Mouse (Mus musculus): ENCODE data around the gene Tspan10.

Gene Tspan10

DNA sequence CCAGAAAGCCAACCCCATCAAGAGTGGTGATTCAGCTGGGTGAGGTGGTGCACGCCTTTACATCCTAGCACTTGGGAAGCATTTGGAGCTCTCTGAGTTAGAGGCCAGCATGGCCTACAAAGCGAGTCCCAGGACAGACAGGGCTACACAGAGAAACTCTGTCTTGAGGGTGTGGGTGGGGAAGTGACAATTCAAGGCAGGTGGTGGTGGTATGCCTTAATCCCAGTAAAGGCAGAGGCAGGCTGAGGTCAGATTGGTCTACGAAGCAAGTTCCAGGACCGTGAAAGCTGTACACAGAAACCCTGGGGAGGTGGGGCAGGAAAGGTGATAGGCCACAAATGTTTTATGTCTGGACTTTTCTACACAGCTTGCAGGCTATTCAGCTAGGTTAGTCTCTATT lies 12.5 kb downstream of the Tspan10 start:
- DNase-seq (ENCODE audit: low read depth, low spot score): no peak

DNA sequence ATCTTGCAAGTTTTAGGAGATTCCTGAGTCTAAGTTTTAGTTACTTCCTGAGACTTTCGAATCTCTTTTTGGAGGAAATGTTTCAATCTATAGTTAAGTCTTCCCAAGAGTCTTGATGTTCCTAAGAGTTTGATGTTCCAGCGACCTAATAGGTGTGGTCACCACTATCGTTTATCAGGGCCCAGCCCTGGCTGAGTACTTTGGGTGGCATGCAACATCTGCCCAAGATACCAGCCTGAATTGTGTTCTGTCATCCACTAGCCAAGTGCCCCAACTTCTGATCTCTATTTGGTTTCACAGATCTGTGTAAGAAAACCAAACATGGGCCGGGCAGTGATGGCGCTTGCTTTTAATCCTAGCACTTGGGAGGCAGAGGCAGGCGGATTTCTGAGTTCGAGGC lies 13.0 kb downstream of the Tspan10 start:
- DNase-seq (ENCODE audit: low read depth, low spot score): no peak

DNA sequence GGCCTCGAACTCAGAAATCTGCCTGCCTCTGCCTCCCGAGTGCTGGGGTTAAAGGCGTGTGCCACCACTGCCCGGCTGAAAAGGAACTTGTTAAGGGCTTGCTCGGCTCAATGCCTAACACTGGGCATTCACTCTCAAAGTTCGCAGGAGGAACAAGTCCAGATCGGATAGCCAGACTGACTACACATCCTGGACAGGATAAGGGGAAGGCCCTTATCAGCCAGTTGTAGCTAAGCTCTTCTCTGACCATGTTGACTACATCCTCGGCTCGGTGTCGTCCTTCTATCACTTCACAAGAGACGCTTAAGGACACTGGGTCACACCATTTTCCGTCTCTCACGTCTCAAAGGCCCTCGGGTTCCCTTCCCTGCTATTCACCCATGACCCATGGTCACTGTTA lies 14.9 kb downstream of the Tspan10 start:
- DNase-seq (ENCODE audit: low read depth, low spot score): no peak

DNA sequence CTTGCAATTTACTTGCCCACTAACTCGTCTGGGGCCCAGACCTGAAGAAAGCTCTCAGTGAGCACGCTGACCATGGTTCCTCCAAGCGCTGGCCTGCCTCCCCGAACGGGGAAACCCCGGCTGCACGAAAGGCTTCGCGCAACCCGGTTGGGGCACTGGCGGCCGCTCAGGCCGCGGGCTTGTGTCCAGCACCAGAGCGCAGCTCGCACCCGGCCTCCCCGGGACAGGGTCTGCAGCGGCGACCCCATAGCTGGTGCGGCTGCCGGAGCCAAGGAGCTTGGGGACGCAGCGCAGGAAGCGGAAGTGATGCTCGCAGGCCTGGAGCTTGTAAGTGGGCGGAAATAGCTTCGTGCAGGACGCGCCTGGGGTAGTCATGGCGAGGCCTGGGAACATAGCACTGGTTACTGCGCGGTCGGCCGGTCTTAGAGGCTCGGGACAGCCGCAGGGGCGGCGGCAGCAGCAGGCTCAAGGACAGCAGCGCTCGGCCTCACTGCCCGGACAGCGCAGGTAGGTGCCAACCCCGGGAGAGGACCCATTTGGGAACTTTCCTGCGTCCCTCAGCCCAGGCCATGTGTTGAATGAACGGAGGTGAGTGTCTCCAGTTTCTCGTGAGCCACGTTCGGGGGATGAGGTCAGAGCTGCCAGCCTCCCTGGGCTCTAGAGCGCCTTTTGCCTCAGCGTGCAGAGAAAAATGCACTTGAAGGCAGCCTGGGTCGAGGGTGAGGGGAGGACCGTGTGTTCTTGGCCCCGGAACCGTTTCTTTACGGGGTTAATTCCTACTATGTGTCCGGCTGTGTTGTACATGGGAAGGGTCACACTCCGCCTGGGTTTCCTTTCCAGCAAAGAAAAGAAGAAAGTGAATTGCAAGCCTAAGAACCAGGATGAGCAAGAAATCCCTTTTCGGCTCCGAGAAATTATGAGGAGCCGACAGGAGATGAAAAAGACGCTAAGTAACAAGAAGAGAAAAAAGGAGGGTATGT lies 15.6 kb downstream of the Tspan10 start, which contains the start of the genes Oxld1 and Ccdc137:
Gene Oxld1, minus strand, starts transcription at position 297 of the 980 bp plus-strand sequence.
Gene Ccdc137, plus strand, starts transcription at position 344 of the 980 bp plus-strand sequence.
- peak; percentile 83 for DNase-seq (ENCODE audit: low read depth, low spot score)

DNA sequence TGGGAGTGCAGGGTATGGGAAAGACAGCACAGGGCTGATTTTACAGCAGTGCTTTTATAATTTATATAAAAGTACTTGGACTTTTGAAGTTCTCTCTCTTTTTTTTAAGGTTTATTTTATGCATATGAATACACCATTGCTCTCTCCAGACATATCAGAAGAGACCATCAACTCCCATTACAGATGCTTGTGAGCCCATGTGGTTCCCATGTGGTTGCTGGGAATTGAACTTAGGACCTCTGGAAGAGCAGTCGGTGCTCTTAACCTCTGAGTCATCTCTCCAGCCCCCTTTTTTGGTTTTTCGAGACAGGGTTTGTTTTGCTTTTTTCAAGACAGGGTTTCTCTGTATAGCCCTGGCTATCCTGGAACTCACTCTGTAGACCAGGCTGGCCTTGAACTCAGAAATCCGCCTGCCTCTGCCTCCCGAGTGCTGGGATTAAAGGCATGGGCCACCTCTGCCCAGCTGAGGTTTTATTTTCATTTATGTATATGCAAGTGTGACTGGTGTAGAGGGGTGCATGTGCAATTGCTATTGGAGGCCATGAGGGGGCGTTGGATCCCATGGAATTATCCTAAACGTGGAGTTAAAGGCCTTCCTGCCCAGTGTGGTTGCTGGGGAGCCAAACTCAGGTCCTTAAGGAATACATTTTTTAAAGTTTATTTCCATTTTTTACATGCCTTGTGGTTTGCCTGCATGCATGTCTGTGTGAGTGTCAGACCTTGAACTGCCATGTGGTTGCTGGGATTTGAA lies 16.6 kb downstream of the Tspan10 start:
- peak; percentile 16 for DNase-seq (ENCODE audit: low read depth, low spot score)

DNA sequence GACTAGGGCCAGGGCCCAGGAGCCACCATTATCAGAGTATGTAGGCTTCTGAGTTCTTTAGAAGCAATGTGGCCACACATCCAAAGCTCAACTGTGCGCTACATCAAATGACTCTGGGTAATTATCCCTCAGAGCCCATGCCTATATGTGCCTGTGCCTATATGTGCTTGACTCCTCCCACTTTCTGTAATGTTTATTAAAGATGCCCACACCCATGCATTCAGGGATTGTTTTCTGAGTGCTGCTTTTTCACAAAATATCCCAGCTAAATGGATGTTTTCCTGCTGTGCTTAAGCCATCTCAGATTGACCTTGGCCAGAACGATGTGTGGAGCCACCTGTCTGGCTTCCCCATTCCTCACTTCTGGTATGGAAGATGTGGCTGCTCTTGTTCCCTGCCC lies 21.1 kb downstream of the Tspan10 start:
- DNase-seq (ENCODE audit: low read depth, low spot score): no peak

DNA sequence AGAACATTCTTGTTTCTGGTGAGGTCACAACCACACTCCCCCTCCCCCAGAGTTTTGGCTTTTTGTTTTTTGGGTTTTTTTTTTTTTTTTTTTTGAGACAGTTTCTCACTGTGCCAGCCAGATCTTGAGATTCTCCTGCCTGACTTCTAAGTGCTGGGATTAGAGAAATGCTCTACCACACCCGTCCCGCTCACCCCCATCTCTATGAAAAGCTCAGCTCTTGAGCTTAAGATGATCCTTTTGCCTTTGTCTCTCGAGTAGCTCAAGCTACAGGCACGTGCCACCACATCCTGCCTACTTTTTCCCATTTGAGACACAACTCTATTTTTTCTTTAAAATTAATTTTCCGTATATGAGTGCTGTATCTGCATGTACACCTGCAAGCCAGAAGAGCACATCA lies 21.9 kb downstream of the Tspan10 start:
- no peak for DNase-seq (ENCODE audit: low read depth, low spot score)

DNA sequence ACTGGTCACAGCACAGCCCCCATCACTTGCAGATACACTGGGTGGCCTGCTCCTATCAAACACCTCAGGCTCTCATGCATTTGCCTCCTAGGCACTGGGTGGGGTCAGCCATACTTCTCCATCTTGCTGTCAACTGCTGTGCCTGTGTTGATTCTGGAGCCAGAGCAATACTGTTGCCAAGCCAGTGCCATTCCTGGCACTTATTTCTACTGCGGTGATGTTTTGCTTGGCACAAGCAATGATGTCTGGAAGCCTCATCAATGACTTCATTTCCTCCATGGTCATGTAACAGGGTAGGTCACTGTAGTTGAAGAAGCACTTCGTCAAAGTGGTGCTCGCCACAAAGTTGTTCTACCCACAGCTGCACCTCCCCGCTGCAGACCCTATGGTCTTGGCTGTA lies 23.1 kb downstream of the Tspan10 start:
- DNase-seq (ENCODE audit: low read depth, low spot score): no peak

DNA sequence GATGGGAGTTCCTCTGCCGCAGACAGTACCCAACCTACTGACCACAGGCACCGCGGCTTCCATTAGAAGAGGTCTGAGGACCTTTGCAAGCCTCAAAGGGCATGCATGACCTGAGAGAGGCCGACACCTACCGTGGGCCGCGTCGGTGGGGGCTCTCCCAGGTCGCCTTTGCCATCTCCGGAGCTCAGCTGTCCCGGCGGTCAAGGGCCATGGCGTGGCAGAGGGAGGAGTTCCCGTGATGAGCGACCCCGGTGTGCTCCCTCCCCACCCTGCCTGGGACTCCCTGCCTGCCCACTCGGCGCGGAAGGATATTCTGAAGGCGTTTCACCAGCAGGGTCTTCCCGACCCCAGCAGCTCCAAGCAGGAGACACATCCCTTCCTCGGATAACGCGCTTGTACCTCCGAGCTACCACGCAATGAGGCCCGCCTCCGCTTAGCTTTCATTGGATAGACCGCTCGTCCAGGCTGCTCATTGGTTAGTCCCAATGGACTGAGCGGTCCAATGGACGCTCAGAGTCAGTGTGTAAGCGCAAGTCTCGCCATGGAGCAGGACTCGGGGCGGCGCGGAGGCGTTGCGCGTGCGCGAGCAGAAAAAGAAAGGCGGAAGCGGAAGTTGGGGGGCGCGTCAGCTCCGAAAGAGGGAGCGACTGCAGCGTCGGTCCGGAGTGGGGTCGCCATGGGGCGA lies 24.7 kb downstream of the Tspan10 start, which contains the start of gene Arl16:
Gene Arl16, minus strand, starts transcription at position 557 of the 685 bp plus-strand sequence.
- DNase-seq (ENCODE audit: low read depth, low spot score): peak; percentile 98

DNA sequence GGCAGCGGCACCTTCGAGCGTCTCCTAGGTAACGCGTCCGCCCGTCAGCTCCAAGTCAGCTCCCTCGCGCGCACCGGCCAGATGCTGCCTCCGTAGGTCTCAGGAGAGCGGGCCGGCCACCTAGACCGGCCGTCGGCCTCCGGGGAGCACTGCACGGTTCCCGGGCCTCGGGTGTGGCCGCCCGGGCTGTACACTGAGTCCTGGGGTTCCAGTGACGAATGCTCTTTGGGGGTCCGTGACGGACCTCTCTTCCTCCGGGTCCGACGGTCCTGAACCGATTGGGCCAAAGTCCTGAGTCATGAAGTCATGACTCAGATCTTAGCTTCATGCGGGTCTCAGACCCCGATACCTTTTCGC lies 25.3 kb downstream of the Tspan10 start:
- DNase-seq (ENCODE audit: low read depth, low spot score): no peak

DNA sequence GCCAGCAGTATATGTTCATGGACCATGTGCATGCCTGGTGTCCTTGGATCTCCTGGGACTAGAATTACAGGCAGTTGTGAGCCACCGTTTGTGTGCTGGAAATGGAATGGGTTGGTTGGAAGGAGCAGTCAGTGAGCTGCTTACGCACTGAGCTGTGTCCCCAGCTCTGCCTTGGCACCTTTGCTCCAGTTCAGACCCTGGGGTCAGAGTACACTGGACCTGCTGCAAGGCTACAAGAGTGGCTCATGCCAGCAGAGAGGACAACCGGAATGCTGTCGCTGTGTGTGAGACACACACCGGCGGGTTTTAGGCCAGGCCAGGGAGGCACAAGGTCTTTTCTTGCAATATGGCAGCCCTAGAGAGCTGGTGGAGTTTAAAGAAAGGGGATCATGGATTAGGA lies 29.6 kb downstream of the Tspan10 start:
- no peak for DNase-seq (ENCODE audit: low read depth, low spot score)

DNA sequence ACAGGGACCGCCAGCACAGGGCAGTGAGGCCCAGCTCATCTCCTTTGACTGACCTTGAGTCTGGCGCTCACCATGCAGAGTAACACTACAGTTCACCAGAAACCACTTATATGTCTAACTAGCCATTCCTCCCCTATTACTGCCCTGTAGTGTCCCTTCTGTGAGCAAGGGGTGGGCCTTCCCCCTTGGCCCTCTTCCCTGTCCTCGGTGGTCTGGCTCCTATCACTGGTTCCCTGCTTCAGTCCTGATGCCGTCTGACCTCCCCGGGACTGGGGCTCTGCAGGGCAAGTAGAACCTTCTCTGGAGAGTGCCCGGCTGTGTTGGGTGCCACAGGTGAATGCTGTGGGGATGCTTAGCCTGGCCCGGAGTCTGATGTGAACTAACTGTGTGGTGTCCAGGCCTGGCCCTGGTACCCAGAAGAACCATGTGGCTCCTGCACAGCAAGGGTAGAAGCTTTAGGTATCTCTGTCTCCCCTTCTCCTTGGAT lies 41.0 kb downstream of the Tspan10 start:
- no peak for DNase-seq (ENCODE audit: low read depth, low spot score)

DNA sequence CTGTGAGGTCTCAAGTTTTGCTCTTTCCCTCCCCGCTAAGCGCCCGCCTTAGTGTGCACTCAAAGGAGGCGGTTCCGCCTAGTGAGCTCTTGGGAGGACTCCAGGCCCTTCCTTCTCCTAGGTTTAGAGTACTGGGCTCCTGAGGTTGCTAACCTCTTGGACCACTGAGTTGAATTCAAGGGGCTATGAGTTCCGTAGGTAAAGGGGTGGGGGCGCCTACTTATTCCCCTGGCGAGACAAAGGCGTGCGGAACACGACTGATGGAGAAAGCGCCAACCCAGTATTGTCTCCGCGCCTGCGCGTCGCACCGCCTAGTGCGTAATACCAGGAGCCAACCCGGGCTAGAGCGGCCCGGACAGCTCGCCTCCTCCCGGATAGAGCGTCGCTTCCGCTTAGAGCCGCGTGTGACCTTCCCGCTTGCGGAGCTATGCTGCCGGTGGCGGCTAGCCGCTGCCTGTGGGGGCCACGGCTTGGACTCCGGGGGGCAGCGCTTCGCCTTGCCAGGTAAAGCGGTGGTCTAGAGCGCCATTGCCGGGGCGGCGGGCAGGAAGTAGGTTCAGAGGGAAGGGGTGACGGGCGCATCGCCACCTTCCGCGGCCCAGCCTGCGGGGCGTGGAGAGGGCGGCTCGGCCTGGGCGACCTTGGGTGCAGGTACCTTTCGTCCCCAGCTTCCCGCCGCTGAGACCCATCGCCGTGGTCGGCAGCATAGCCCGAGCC lies 42.0 kb downstream of the Tspan10 start, which contains the start of gene Mrpl12:
Gene Mrpl12, plus strand, starts transcription at position 349 of the 717 bp plus-strand sequence.
- DNase-seq (ENCODE audit: low read depth, low spot score): peak; percentile 94

DNA sequence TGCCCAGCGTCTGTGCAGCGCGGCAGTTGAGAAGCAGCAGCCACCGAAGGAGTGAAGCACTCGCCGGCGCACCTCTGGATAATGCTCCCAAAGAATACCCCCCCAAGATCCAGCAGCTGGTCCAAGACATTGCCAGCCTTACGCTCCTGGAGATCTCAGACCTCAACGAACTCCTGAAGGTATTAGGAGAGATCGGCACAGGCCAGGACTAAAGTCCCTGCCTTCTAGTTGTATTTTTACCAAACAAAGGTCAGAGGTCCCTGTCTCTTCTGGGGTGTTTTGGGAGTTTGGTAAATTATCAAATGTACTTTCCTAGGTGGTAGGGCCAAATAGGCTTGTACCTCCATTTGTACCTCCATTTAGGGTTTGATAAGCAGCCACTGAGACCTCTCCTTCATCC lies 42.8 kb downstream of the Tspan10 start:
- DNase-seq (ENCODE audit: low read depth, low spot score): peak; percentile 11

DNA sequence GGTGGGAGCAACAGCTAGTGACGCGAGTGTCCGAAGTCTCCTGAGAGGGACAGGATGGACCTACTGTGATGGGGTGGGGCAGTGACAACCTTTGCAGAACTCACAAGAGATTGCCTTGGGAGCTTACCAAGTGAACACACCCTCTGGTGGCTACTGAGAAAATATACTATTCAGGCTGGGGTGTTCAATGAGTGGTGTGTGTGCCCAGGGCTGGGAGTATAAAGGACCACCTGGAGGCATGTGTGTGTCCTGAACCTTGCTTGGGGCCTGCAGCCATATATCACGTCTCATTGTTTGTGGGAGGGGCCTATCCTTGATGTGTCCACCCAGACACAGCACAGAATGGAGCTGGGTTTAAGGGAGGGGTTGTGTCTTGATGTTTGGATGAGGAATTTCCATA lies 46.1 kb downstream of the Tspan10 start:
- DNase-seq (ENCODE audit: low read depth, low spot score): no peak

DNA sequence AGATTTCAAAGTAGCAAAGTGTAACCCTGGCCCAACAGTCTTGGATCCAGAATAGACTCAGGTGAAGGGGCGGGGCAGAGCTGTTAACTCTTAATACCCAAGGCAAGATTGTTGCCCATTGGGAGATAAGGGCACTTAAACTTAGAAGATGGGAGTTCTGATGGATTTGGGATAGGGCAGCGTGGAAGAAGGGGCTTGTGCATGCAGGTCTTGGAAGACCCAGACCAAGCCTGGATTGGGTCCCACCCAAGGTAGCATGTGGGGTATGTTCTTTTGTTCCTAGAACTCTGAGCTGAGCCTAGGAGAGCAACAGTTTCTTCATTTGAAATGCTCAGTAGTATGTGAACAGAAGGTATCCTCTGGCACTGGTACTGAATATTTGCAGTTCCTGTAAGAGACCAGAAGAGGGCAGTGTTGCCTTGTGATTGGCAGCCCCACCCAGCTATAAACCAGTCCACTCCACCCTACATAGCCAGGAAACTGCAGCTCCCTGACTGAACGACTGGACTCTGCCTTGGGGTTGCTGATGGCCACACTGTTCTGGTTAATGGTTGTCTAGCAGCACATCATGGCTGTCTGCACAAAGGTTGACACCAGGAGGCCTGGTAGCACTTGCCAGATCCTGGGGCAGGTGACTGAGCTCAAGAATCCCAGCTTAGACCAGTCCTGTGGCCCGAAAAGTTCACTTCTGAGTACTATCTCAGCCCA lies 46.8 kb downstream of the Tspan10 start:
- DNase-seq (ENCODE audit: low read depth, low spot score): peak; percentile 81

DNA sequence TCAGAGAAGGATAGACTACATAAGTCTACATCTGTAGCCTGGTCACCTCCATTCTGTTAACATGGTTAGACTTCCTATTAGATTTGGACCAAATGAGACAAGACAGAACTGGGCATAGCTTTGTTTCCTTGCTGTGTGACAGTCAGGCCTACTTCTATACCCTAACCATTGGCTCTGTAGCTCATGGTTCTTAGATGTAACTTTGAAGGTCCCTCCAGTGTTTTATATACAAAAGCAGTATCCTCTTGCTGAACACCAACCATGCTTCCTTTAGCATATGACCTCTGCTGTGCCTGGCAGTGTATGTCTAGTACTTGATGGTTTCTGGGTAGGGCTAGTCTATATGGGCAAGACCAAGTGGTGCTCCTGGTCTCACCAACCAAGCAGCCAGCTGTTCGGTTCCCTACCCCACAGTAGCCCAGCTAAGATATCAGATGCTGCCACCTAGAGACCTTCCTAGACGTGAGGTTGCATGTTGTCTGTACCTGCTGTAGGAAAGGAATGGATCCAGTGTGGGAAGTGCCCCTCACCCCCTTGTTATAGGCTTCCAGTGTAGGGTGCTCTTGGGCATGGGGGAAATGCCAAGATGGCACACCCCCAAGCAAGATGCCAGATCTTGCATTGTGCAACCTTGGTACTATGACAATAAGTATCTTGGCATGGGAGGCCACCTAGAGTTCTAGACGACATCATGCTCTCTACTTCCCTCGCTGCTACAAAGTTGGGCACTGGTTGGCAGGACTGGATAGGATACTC lies 48.0 kb downstream of the Tspan10 start:
- DNase-seq (ENCODE audit: low read depth, low spot score): no peak

DNA sequence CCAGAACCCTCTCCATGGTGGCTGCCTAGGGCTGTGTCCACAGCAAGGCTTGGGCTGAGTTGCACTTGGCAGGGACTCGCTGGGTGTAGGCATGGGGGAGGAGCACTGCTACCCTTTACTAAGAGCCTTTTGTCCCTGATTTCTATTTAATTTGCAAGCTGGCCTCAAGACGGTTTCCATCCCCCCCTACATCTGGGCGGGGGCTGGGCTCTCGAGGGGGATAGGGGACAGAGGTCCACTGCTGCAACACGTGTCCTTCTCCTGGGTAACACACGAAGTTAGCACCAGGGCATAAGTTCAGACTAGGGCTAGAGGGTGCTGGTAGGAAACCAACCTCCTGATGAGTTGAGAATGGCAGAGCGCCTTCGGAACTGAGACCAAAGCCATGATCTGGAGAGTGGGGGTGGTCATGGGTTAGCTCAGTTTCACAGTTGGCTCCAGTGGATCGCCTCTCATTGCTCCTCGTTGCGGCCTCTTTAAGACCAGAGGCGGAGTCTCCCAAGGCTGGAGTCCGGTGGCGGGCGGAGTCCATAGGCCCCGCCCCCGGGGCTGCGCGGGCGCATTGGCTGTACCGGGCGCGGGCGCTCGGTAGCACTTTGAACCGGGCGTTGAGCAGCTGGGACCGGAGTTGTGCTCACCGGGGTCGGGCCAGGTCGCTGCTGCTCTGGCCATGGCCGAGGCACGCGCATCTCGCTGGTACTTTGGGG lies 49.0 kb downstream of the Tspan10 start, which contains the start of gene Slc25a10:
Gene Slc25a10, plus strand, starts transcription at position 524 of the 707 bp plus-strand sequence.
- peak; percentile 79 for DNase-seq (ENCODE audit: low read depth, low spot score)
